Mouse (Mus musculus) liver, embryonic 14.5 days (tissue): ENCODE measurements around the gene Mrps21.

Source experiments
- CTCF ChIP-seq: IDR thresholded peaks from 2 replicates; pipeline ENCODE4 v1.5.1; 2016; ENCODE audit warnings: antibody characterized with exemption, low read depth, control low read depth
- EP300 ChIP-seq: IDR thresholded peaks from 2 replicates; pipeline ENCODE4 v1.6.1; 2016; ENCODE audit warnings: antibody characterized with exemption, low read depth

DNA sequence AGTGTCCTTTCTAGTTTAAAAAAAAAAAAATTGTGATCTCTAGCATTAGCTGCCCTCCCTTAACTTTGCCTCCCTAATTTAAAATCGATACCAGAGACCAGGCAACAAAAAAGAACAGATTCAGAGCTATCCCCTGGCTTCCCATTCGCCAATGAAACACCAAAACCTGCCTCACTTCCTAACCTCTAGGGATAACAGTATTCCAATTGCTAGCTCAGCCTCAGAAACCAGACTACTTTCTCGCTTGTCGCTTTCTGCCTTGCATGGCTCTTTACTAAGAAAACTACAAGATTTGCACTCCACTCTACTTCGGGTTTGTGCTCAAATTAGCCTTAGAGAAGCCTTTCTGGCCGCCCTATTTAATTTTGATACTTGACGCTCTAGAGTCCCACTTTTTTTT lies 15.2 kb downstream of the Mrps21 start:
- TF ChIP-seq EP300: no peak
- TF ChIP-seq CTCF: no peak
